Mouse (Mus musculus): ENCODE results near the gene Pla1a.

DNA sequence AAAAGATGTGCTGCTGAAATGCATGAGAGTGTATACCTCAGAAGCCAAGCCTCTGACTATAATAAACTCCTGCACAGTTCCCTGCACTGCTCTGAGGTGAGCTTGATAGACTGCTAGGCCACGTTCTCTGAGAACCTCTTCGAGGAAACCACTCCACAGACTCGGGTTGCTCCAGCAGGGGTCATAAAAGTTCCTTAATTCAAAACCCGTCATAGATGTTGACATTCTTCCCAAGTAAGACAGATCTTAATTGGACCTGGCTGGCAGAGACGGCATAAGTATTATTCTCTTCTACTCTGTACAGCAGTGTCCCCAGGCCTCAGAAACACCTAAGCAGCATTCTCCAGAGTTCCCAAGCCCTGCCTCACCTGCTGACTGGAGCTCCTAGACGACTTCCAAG, 82.0 kb downstream of the Pla1a start:
- TF ChIP-seq CTCF (IDR thresholded peaks at IDR 0.05; ENCODE audit: low read depth) = no peak
- no peak for TF ChIP-seq EP300 (IDR thresholded peaks at IDR 0.05; ENCODE audit: low read depth)

Measured in liver, postnatal 0 days (tissue).